Mouse (Mus musculus): ENCODE results near the gene Smpd2. TPM values are rescaled to one million over a fixed set of nuclear protein-coding genes. Genes with fewer than 3 reads are reported as not detected.

Smpd2 gene
- total RNA-seq, 2 experiments from 2014 or later, result 0.84 TPM; not detected in 1

DNA sequence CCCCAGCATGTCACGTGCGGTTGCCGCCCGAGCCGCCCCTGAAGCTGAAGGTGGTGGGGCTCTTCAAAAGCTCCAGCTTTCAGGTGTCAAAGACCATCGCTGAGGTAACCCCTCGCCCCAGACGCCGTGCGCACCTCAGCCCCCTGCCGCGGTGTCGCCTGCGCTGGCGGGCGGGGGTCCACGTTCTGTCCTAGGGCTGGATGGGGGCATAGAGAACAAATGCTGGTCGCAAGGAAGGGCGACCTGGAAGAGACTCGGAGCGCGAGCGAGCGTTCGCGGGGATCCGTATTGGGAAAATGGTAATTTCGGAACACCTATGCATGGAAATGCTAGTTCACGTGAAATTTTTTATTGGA, 327 bp upstream of the Smpd2 start:
- ATAC-seq (replicated peaks; ENCODE audit: low FRiP score, poor library complexity, severe bottlenecking), result no peak

DNA sequence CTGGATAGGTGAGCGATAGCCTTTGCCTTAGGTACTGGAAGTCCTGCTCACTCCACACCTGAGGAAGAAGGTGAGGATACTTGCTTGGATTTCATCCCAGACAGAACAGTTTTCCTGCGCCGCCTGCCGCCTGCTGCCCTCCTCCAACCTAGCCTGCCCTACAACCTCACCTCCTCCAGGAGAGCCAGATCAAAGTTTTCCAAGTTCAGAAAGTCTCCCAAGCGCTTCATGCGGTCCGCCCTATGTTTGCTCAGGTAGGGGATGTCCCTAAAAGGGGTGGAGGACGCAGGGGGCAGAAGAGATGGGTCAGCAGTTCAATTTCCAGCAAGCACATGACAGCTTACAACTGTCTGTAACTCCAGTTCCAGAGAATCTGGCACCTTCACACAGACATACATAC, 875 bp downstream of the Smpd2 start:
- no peak for ATAC-seq (replicated peaks; ENCODE audit: low FRiP score, poor library complexity, severe bottlenecking)

DNA sequence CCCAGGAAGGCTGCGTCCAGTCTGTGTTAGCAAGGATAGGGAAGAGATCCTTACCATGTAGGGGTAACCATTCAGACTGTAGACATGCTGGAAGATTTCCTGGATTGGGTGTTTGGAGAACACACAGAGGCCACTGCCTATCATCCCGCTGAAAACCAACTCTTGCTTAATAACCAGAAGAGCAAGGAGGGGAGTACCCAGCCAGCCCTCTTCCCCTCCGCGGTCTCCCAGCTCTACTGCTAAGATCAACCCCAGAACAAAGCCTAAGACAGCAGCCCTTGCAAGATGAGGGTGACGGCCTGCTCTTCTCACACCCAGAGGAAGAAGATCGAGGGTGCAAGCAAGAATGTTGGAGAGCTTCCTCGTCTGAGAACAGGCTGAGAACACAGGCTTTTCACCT, 1.3 kb downstream of the Smpd2 start:
- ATAC-seq (replicated peaks; ENCODE audit: low FRiP score, poor library complexity, severe bottlenecking), result no peak

DNA sequence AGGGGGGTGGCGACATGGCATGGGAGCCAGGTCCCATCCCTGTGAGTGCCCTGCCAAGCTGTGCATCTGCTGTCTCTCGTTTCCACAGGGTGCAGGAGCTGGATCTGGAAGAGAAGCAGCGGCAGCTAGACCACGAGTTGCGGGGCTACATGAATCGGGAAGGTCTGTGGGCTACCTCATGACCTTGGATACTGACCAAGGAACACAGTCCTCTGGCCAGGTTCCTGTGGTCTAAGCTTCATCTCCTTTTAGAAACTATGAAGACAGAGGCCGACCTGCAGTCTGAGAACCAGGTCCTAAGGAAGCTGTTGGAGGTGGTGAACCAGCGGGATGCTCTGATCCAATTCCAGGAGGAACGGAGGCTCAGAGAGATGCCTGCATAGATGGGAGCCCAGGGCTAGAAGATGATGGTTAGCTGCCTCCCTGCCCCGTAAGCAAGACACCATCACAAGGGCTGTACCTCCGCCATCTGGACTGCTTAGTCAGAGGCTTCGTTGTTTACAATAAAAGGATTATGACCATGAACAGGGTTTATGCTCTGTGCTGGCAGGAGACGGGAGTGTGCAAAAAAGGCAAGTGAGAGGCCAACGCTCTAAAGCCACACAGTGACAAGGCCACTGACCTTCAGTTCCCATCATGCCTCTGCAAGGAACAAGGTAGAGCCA, 3.5 kb downstream of the Smpd2 start:
- ATAC-seq (replicated peaks; ENCODE audit: low FRiP score, poor library complexity, severe bottlenecking), result no peak

DNA sequence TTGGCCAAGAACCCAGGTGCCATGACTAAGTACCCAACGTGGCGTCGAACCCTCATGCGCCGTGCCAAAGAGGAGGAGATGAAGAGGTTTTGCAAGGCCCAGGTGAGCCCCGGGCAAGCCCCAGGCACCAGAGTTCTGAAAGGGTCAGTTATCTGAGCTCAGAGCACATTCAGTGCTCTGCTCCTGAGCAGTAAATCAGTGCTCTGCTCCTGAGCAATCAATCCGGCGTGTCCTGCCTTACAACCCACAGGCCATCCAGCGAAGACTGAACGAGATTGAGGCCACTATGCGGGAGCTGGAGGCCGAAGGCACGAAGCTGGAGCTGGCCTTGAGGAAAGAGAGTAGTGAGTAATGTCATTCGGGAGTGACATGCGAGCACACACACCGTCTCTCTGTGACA, 4.4 kb downstream of the Smpd2 start:
- ATAC-seq (replicated peaks; ENCODE audit: low FRiP score, poor library complexity, severe bottlenecking), result no peak

DNA sequence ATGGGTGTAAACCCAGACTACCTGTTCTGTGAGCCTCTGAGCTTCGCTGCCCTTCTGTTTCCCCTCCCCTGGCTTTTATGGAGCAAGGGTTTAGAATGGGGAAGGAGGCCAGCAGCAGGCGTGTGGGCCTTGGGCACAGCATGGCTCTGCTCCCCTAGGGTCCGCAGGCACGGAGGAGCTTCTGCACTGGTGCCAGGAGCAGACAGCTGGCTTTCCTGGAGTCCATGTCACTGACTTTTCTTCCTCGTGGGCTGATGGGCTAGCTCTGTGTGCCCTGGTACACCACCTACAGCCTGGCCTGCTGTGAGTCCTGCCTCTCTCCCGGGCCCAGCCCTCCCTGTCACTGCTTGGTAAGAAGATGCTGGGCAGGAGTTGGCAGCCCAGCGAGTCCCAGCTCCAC, 7.7 kb downstream of the Smpd2 start:
- ATAC-seq (replicated peaks; ENCODE audit: low FRiP score, poor library complexity, severe bottlenecking), result no peak

DNA sequence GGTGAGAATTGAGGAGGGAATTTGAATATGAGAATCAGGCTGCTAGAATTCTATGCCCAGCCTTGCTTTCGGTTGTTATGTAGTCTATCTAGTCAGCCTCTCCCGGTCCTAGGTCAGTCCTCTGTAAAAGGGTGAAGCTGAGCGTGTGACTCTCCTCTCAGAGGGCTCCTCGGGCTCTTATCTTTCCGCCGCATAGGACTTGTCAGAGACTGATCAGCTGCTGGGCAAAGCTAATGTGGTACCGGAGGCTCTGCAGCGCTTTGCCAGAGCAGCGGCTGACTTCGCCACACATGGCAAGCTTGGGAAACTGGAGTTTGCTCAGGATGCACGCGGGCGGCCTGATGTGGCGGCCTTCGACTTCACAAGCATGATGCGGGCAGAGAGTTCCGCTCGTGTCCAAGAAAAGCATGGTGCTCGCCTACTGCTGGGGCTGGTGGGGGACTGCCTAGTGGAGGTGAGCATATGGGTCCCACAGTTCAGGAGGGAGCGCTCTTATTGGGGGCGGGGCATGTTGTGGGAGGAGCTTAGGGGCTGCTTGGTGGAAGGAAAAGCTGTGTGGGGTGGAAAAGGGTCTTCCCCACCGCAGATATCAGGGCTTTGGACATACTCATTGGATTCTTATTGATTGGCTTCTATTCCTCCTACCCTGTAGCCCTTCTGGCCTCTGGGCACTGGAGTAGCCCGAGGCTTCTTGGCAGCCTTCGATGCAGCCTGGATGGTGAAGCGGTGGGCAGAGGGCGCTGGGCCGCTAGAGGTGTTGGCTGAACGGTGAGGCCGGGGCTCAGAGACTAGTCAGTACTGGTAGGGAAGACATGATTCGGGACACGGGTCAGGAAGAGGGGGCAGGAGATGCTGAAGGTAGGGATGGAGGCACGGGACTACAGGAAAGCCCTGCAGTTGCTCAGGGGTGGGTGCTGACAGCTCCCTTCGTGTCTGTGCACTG, 9.0 kb downstream of the Smpd2 start:
- no peak for ATAC-seq (replicated peaks; ENCODE audit: low FRiP score, poor library complexity, severe bottlenecking)

DNA sequence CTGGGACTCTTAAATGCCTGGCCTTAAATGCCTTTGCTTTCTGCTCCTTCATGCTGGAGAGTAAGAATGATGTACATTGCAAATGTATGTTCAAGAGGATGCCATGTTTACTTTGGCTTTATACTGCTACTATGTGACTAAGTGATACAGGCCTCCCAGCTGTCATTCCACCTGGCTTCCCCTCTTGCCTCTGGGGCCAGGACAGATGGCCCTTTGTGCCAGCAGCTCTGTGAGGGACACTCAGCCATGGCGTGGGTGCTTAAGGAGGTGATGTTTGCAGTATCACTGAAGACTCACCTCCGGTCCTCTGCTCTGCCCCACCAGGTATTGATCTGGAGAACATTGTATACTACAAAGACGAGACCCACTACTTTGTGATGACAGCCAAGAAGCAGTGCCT, 10.2 kb downstream of the Smpd2 start:
- no peak for ATAC-seq (replicated peaks; ENCODE audit: low FRiP score, poor library complexity, severe bottlenecking)

DNA sequence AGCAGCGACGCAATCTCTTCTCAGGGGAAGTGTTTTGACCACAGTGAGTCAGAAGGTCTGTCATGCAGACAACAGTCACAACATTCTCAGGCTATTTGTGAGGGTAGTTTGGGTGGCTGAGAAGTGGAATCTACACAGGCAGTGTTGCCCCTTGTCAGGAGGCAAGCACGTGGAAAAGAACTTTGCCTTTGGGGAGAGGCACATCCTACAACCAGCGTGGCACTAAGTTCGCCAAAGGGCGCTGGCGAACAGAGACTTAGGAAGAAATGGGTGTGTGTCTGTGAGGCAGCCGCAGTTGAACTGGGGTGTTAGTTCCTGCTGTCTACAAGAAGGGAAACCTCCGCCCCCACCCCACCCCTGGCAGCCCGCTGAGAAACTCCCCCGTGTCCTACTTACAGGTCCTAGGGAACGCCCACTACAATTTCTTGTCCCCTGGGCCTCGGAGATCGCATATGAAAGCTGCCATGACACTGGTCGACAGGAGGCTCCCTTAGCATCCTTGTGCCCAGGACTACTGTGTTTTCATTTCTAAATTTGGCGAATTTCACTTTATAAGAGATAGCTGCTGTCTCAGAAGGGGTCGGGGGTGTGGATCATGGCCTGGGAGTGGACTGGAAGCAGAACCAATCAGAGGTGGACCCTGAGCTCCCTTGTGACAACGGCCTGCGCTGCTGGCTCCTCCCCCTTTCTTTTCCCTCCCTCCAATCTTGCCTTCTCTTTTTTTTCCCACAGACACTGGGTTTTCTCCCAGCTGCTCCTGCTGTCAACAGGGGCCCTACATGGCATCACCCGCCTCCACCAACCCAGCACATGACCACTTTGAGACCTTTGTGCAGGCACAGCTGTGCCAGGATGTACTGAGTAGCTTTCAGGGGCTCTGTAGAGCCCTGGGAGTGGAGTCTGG, 12.6 kb downstream of the Smpd2 start:
- no peak for ATAC-seq (replicated peaks; ENCODE audit: low FRiP score, poor library complexity, severe bottlenecking)

DNA sequence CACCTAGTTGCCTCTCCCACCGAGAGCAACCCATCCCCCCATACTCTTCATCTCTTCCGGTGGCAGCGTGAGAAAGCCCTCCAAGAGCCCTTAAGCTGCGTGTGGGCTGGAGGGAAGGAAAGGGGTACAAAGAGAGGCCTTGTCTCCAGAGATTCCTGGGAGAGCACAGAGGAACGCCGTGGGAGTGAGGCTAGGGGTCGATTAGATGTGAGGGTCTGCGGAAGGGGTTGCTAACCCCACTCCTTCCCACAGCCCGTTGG, 13.2 kb downstream of the Smpd2 start:
- ATAC-seq (replicated peaks; ENCODE audit: low FRiP score, poor library complexity, severe bottlenecking), result no peak

DNA sequence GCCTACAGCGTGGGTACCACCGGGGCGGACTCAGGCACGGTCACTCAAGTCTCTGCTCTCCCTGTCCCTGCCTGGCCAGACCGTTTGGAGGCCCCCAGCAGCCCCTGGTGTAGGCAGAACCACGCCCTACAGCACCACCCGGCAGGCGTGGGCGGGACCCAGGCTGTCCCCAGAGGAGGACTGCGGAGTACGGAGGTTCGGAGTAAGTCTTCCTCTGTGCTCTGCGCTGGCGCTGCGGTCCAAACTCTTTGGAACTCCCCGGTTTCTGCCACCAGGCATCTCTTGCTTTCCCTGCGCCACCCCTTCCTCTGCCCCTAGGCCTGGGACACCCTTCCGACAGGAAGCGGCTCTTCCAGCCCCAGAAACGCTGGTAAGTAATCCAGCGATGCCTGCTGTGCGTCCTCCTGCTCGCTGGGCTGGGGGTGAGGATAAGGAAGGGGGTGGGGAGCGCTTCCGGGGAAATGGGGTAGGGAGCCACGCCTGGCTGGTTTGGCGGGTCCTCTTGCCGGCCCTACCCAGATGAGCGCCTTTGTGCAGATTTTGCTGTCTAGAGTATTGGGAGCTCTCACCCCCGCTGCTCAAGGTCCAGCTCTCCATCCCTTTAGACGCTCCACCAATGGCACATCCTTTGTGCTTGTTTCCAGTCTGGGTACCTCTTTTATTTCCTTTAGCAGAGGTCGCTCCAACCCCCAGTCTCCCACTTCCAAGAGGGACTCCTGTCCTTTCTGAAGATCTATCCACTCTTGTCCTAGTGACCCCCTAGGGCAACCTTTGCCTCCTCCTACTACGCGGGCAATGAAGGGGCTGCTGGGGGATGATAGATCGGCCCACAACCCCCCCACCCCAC, 13.8 kb downstream of the Smpd2 start, which contains the start of gene Mical1:
Gene Mical1 (plus strand): TSS at position 144 of the 847 bp plus-strand sequence.
- ATAC-seq (replicated peaks; ENCODE audit: low FRiP score, poor library complexity, severe bottlenecking), result no peak

DNA sequence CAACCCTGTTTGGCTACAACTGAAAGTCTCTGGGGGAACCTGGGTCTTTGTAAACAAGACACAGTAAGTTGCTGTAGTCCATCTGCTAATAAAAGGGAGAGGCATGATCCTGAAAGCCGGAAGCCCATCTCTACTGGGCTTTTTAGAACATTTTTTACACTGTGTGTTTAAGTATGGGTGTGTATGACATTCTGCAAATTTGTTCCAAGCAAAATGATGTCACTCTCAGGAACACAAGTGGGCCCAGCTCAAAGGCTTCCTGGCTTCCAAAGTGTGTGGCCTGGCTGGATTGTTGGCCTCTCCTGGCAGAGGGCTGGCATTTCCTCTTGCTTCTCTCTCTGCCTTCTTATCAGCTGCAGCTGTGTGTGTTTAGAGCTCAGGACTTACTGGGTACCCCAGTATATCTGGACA, 15.2 kb downstream of the Smpd2 start:
- ATAC-seq (replicated peaks; ENCODE audit: low FRiP score, poor library complexity, severe bottlenecking), result no peak

DNA sequence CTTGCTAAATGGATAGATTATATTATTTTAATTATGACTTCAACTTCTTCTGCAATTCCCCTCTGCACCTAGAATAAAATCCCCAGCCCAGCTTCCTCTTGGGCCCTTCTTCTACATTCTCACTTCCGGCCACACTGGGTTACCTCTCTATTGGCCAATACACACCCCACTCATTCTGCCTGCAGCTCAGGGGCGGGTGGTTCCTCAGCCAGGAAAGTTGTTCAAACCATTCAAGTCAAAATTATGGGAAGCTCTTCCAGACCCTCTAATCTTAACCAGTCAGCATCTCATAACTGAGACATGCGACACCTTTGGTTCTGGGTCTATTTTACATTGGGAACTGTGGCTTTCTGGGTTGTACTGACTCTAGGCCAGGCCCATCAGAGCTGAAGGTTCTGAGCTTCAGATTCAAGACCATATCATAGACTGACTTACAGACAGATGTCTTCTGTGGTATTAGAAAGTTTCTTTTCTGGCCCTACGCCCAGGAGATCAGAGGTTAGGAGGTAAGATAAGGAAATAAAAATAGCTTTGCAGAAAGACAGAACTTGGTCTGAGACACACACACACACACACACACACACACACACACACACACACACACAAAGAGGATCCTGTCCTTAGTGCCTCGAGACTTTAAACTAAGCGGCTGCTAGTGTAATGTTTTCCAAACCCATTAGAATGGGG, 16.2 kb downstream of the Smpd2 start:
- no peak for ATAC-seq (replicated peaks; ENCODE audit: low FRiP score, poor library complexity, severe bottlenecking)

DNA sequence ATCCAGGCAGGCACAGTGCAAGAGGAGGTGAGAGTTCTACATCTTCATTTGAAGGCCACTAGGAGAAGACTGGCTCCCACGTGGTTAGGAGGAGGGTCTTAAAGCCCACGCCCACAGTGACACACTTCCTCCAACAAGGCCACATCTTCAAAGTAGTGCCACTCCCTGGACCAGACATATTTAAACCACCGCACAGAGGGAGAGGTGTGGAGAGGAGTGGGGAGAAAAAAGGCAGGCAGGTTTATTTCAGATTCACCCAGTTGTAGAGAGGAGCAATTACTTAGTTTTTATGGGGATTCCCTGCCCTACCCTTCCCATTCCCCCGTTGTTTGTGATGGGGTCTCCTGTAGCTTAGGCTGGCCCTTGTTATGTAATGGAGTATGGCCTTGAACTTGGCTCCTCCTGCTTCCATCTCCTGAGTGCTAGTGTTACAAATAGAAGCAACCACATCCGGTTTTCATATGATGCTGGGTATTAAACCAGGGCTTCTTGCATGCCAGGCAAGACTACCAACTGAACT, 17.1 kb downstream of the Smpd2 start:
- no peak for ATAC-seq (replicated peaks; ENCODE audit: low FRiP score, poor library complexity, severe bottlenecking)

DNA sequence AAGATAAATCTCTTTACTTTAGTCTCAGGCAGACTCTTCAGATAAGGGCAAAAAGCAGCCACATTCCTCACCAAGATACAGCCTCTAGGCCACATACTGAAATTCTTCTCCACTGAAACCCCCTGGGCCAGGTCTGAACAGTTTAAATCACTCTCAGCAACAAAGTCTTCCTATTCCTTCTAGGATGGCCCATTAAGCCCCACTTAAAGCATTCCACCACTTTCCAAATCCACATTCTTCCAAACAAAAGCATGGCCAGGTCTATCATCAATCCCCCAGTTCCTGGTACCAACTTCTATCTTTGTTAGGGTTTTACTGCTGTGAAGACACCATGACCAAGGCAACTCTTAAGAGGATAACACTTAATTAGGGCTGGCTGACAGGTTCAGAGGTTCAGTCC, 17.6 kb downstream of the Smpd2 start:
- no peak for ATAC-seq (replicated peaks; ENCODE audit: low FRiP score, poor library complexity, severe bottlenecking)

DNA sequence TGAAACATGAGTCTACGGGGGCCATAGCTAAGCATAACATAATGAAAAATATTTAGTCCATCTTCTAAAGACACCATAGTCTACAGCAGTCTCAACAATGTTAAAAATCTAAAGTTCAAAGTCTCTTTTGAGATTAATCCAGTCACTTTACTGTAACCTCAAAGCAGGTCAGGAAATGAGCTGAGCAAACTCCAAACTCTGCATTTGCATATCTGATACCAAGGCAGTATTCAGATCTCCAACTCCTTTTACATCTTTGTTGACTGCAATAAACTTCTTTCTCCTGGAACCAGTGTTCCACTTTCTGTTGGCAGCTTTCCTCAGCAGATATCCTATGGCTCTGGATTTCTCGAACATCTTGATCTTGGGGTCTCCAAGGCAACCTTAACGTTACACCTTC, 19.5 kb downstream of the Smpd2 start:
- no peak for ATAC-seq (replicated peaks; ENCODE audit: low FRiP score, poor library complexity, severe bottlenecking)

DNA sequence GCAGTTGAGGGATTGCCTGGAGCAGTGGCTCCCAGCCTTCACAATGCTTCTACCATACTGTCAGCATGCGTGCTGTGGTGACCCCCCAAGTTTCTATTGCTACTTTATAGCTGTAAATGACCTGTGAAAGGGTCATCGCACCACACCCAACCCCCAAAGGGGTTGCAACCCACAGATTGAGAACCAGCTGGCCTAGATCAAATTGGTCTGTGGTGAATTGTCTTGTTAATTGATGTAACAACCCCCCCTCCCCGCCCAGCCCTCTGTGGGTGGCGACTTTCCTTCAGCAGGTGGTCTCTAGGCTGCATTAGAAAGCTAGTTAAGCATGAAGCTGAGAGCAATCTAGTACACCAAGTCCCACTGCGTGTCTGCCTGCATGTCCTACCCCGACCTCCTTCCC, 22.8 kb downstream of the Smpd2 start:
- no peak for ATAC-seq (replicated peaks; ENCODE audit: low FRiP score, poor library complexity, severe bottlenecking)

DNA sequence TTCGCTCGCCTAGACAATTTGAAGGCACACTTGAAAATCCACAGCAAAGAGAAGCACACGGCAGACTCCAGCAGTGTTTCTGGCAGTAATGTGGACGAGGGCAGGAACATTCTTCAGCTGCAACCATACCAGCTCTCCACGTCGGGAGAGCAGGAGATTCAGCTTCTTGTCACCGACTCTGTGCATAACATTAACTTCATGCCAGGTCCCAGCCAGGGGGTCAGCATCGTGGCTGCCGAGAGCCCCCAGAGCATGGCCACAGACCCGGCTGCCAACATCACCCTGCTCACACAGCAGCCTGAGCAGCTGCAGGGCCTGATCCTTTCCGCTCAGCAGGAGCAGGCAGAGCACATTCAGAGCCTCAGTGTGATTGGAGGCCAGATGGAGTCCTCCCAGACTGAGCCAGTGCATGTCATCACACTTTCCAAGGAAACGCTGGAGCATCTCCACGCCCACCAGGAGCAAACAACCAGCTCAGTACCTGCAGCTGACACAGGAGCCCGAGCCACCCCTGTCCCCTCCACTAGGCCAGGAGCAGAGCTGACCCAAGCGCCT, 25.7 kb downstream of the Smpd2 start:
- no peak for ATAC-seq (replicated peaks; ENCODE audit: low FRiP score, poor library complexity, severe bottlenecking)
